Mouse (Mus musculus) gastrocnemius, postnatal 25 days (tissue): ENCODE measurements around the gene Fgfrl1. TPM values are rescaled to one million over a fixed set of nuclear protein-coding genes. Genes with fewer than 3 reads are reported as not detected.

Experiments used
- DNase-seq: peaks from one replicate; pipeline ENCODE4 v3.0.0; 2022
- long read RNA-seq, 2 experiments: library from polyadenylated mRNA; stranded (forward); transcript quantifications; one replicate each; pipeline ENCODE4 v2.0.0; 2021
- total RNA-seq, 2 experiments: library from RNA; stranded (reverse); gene quantifications; 1 replicate in 1 of 2; 2 replicates in 1 of 2; pipeline ENCODE4 v1.2.3; 2021

Fgfrl1 gene
- total RNA-seq = 10 to 100 TPM; 35.9 to 38.6 TPM
- long read RNA-seq, experiment 1, transcript Fgfrl1-201 (7 exons, 2,329 nt) = major isoform, 10 of 26 reads
- long read RNA-seq, experiment 1, partial matches to known transcripts = 3 of 26 reads
- long read RNA-seq, experiment 1, other reads (novel, unspliced or antisense) = 8 of 26 reads
- long read RNA-seq, experiment 2, transcript Fgfrl1-201 (7 exons, 2,329 nt) = major isoform, 14 of 35 reads
- long read RNA-seq, experiment 2, partial matches to known transcripts = 7 of 35 reads
- long read RNA-seq, experiment 2, other reads (novel, unspliced or antisense) = 9 of 35 reads

GRCm38 (mm10) chr5:108692271-108692670, at the start of gene Fgfrl1:
TSS of gene Fgfrl1 (plus strand) at chr5:108692382.
- DNase-seq = peak; percentile 48

- DNase-seq = no peak
Observed at GRCm38 (mm10) chr5:108643674-108644073, 48.5 kb upstream of the Fgfrl1 start.

GRCm38 (mm10) chr5:108645651-108646342, 46.4 kb upstream of the Fgfrl1 start:
- peak; percentile 52 for DNase-seq

- DNase-seq = no peak
Observed at GRCm38 (mm10) chr5:108646343-108646660, 45.9 kb upstream of the Fgfrl1 start.

- DNase-seq = no peak
Observed at GRCm38 (mm10) chr5:108647311-108647710, 44.9 kb upstream of the Fgfrl1 start.

- no peak for DNase-seq
Observed at GRCm38 (mm10) chr5:108647820-108648465, 44.2 kb upstream of the Fgfrl1 start.

- DNase-seq = no peak
Observed at GRCm38 (mm10) chr5:108648937-108649576, 43.1 kb upstream of the Fgfrl1 start.

- no peak for DNase-seq
Observed at GRCm38 (mm10) chr5:108650341-108650740, 41.8 kb upstream of the Fgfrl1 start.

GRCm38 (mm10) chr5:108651136-108651720, 41.0 kb upstream of the Fgfrl1 start:
- DNase-seq = no peak

GRCm38 (mm10) chr5:108651823-108652222, 40.4 kb upstream of the Fgfrl1 start:
- DNase-seq = no peak

- DNase-seq = no peak
Observed at GRCm38 (mm10) chr5:108653341-108653740, 38.8 kb upstream of the Fgfrl1 start.

- no peak for DNase-seq
Observed at GRCm38 (mm10) chr5:108654444-108654990, 37.7 kb upstream of the Fgfrl1 start.

- DNase-seq = no peak
Observed at GRCm38 (mm10) chr5:108655381-108655780, 36.8 kb upstream of the Fgfrl1 start.

- DNase-seq = no peak
Observed at GRCm38 (mm10) chr5:108655891-108656650, 36.1 kb upstream of the Fgfrl1 start.

- no peak for DNase-seq
Observed at GRCm38 (mm10) chr5:108657406-108657805, 34.8 kb upstream of the Fgfrl1 start.

GRCm38 (mm10) chr5:108658611-108659010, 33.6 kb upstream of the Fgfrl1 start:
- DNase-seq = no peak

- no peak for DNase-seq
Observed at GRCm38 (mm10) chr5:108659698-108660631, 32.2 kb upstream of the Fgfrl1 start, which contains the start of gene Idua. TSS of gene Idua (plus strand) at chr5:108660331.

GRCm38 (mm10) chr5:108660632-108661268, 31.4 kb upstream of the Fgfrl1 start:
- peak; percentile 88 for DNase-seq

- DNase-seq = no peak
Observed at GRCm38 (mm10) chr5:108662772-108663171, 29.4 kb upstream of the Fgfrl1 start.

GRCm38 (mm10) chr5:108665066-108665465, 27.1 kb upstream of the Fgfrl1 start:
- DNase-seq = no peak
